Mouse (Mus musculus): ENCODE data around the gene Coq5. TPM values are rescaled to one million over a fixed set of nuclear protein-coding genes. Genes with fewer than 3 reads are reported as not detected.

Coq5 gene
- polyA plus RNA-seq, 1 experiment from 2014 or later, result 19.6 TPM

DNA sequence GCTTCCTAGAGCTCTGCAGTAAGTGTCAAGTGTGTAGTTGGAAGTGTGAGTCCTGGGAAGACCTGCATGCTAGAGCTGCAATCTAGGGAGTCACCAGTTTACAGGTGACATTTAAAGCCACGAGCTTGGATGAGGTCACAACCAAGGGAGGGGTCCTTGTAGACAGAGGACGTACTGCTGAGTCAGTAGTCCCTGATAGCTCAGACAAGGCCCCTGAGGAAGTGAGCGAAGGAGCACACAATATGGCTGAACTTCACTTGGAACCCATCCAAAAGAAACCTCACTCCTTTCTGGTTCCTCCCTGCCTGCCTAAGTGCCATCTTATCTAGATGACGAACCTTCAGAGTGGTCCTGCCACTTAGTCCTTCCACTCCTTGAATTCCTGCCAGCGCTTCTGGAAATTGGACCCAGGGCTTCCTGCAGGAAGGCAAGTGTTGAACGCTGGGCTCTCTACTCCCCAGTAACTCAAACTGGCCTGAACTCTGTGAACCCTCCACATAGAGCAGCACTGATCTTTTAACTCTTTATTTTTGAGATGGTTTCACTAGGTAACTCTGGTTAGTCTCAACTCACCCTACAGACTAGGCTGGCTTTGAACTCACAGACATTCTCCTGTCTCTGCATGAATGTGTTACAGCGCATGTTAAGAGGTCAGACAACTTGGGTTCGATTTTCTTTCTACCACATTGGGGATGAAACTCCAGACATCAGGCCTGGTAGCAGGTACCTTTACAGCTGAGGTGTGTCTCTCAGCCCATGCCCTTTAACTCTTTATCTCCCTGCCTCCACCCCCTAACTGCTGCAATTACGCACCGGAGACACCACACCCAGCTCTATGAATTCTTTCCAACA, 33.6 kb downstream of the Coq5 start:
- Histone ChIP-seq H3K27ac (ENCODE audit: low read depth) (peak overlapping the region; percentile 66), H3K4me3 (ENCODE audit: low read depth, low read length) (0 out of 2 replicates have a peak overlapping the region, but pooled peaks have one; percentile 7), H3K4me1 (ENCODE audit: insufficient read depth) (peaks cover 31% of the 10 kb centered on the region), H3K4me2 (ENCODE audit: low read depth, low read length) (peak overlapping the region; percentile 56), H3K9ac (replicated peaks) (peak overlapping the region; percentile 21; the same call in 1 of the 2 replicates), H3K27me3 (ENCODE audit: insufficient read depth, low read length) (no peaks in the 10 kb centered on the region), H3K36me3 (replicated peaks; ENCODE audit: insufficient read depth, low read length) (no peaks in the 10 kb centered on the region), H3K9me3 (ENCODE audit: low read length) (no peaks in the 10 kb centered on the region)
- no peak for TF ChIP-seq CTCF (IDR thresholded peaks at IDR 0.05; ENCODE audit: low read depth)
- TF ChIP-seq EP300 (IDR thresholded peaks at IDR 0.05; ENCODE audit: low read depth), result no peak
- WGBS (ENCODE audit: insufficient replicate concordance), result 50% methylated on average over 10 of the region's 10 CpGs
- ATAC-seq, result peak; percentile 82
- DNase-seq, result no peak

DNA sequence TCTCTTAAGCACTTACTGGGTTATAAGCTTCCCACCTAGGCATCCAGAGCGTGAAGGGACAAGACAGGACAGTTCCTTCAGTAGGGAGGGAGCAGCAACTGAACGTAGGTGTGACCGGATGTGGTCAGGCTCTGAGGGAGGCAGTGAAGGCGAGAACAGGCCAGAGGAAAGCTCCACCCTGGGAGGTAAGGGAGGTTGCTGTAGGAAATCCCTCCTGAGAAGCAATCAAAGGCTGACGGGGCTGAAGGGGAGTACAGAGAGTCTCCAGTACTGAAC, 34.1 kb downstream of the Coq5 start:
- Histone ChIP-seq H3K4me1 (ENCODE audit: insufficient read depth) (peaks cover 31% of the 10 kb centered on the region), H3K36me3 (replicated peaks; ENCODE audit: insufficient read depth, low read length) (no peaks in the 10 kb centered on the region), H3K4me2 (ENCODE audit: low read depth, low read length) (peak overlapping the region; percentile 56), H3K9me3 (ENCODE audit: low read length) (no peaks in the 10 kb centered on the region), H3K27ac (ENCODE audit: low read depth) (peak overlapping the region; percentile 66), H3K9ac (replicated peaks) (peak overlapping the region; percentile 21; the same call in 1 of the 2 replicates), H3K4me3 (ENCODE audit: low read depth, low read length) (no peak overlapping the region), H3K27me3 (ENCODE audit: insufficient read depth, low read length) (no peaks in the 10 kb centered on the region)
- DNase-seq (no peak), ATAC-seq (no peak)
- no peak for TF ChIP-seq EP300 (IDR thresholded peaks at IDR 0.05; ENCODE audit: low read depth)
- no peak for TF ChIP-seq CTCF (IDR thresholded peaks at IDR 0.05; ENCODE audit: low read depth)
- 38% methylated on average over 5 of the region's 5 CpGs for WGBS (ENCODE audit: insufficient replicate concordance)

DNA sequence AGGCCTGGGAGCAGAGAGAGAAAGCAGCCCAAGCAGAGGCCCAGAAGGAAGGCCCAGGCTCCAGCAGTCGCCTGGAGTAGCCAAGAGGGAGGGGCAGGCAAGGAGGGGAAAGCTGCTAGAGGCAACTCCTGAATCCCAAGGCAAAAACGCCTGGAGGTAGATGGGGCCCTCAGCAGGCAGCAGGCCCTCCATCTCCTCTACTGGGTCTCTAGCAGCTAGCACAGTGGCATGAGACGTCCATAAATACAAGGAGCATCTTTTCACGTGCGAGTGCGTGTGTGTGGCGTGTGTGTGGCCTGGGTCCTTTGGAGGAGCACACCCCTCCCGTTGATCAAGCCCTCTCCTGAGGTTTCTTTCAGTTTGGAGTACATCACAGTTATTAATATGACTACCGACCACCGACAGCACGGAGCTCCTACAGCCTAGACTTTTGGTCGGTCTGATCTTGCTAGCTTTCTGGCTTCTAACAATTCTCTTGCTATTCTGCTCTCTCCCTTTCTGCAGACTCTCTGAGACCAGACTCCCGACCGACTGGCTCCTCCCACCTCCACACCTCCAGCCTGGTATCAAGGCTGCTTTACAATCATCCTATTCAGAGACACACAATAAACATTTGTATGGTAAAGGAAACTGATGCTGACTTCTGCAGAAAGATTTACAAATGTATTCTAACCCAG, 37.6 kb downstream of the Coq5 start:
- TF ChIP-seq EP300 (IDR thresholded peaks at IDR 0.05; ENCODE audit: low read depth) (no peak), CTCF (IDR thresholded peaks at IDR 0.05; ENCODE audit: low read depth) (no peak)
- Histone ChIP-seq H3K4me3 (ENCODE audit: low read depth, low read length) (no peak overlapping the region), H3K36me3 (replicated peaks; ENCODE audit: insufficient read depth, low read length) (no peaks in the 10 kb centered on the region), H3K4me1 (ENCODE audit: insufficient read depth) (peaks cover 36% of the 10 kb centered on the region), H3K9me3 (ENCODE audit: low read length) (no peaks in the 10 kb centered on the region), H3K27ac (ENCODE audit: low read depth) (no peak overlapping the region), H3K27me3 (ENCODE audit: insufficient read depth, low read length) (no peaks in the 10 kb centered on the region), H3K4me2 (ENCODE audit: low read depth, low read length) (no peak overlapping the region), H3K9ac (replicated peaks) (no peak overlapping the region)
- no peak for ATAC-seq
- DNase-seq, result no peak
- 32% methylated on average over 14 of the region's 14 CpGs for WGBS (ENCODE audit: insufficient replicate concordance)

DNA sequence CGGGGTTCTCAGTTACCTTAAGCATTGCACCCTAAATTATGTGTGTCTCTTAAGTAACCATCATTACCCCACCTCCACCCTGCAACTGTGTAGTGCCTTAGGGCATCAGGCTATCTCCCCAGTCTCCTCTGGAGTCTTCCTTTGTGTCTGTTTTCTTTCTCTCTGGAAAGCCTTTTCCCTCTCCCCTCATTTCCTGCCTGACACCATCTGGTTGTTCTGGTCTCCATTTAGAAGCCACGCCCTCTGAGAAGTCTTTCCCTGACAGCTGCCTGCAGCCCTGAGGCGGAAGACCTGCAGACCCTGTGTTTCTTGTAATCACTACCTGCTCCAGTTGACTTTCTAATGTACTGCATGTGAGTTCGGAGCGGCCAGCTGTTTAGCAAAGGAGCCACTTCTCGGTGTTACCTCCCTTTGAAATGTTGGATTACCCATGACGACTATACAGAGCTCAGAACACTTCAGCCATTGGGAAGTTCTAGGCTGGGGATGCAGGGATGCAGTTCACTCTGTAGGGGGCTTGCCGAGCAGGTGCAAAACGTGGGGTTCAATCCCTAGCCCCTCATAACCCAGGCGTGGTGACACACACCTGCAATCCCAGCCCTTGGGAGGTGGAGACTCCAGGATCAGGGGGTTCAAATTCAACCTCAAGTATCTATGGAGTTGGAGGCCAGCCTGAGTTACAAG, 38.3 kb downstream of the Coq5 start:
- no peak for TF ChIP-seq CTCF (IDR thresholded peaks at IDR 0.05; ENCODE audit: low read depth)
- TF ChIP-seq EP300 (IDR thresholded peaks at IDR 0.05; ENCODE audit: low read depth), result no peak
- H3K4me1 ChIP-seq (ENCODE audit: insufficient read depth), result peaks cover 30% of the 10 kb centered on the region
- no peak overlapping the region for H3K27ac ChIP-seq (ENCODE audit: low read depth)
- H3K27me3 ChIP-seq (ENCODE audit: insufficient read depth, low read length), result no peaks in the 10 kb centered on the region
- no peak overlapping the region for H3K9ac ChIP-seq (replicated peaks)
- H3K4me3 ChIP-seq (ENCODE audit: low read depth, low read length), result no peak overlapping the region
- H3K36me3 ChIP-seq (replicated peaks; ENCODE audit: insufficient read depth, low read length), result no peaks in the 10 kb centered on the region
- no peaks in the 10 kb centered on the region for H3K9me3 ChIP-seq (ENCODE audit: low read length)
- WGBS (ENCODE audit: insufficient replicate concordance), result 26% methylated on average over 10 of the region's 10 CpGs
- no peak overlapping the region for H3K4me2 ChIP-seq (ENCODE audit: low read depth, low read length)
- DNase-seq (no peak), ATAC-seq (no peak)

DNA sequence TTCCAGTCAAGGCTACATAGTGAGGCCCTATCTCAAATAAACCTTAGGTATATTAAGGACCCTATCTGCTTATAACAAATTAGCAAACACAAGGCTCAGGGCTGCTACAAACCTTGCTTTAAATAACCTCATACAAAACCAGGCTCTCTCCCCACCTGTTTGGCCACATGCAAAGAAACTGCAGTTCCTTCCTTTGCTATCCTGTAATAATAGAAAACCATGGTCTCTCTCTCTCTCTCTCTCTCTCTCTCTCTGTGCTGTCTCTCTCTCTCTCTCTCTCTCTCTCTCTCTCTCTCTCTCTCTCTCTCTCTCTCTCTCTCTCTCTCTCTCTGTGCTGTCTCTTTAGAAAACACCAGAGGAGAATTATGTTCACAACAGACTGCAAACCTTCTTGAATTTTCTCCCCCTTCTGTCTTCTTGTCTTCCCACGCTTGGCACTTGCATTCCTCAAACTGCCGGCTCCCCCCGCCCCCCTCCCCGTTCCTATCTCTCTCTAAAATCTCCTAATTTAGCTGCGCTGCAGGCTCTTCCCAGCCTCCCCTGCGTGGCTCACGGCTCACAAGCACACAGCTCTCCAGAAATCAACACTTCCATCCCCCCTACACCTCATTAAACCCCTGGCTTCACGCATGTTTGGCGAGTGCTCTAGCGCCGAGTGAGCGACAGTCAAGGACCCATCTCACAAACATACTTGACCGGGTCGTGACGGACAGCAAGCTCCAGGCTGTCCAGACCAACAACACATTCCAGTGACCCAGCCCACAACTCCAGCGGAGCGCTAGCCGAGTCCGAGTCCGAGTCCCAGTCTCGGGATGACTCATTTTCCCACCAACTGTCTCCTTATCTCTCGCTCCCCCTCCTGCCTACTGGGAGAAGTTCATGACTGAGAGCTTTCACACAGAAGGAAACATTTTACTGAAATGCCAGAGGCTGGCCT, 39.8 kb downstream of the Coq5 start:
- TF ChIP-seq EP300 (IDR thresholded peaks at IDR 0.05; ENCODE audit: low read depth) (no peak), CTCF (IDR thresholded peaks at IDR 0.05; ENCODE audit: low read depth) (peak; percentile 72)
- peaks cover 19% of the 10 kb centered on the region for H3K4me1 ChIP-seq (ENCODE audit: insufficient read depth)
- H3K9me3 ChIP-seq (ENCODE audit: low read length), result no peaks in the 10 kb centered on the region
- peak; percentile 65 for DNase-seq
- ATAC-seq, result peak; percentile 86
- peak overlapping the region; percentile 45; the same call in 1 of the 2 replicates for H3K27ac ChIP-seq (ENCODE audit: low read depth)
- WGBS (ENCODE audit: insufficient replicate concordance), result under 1% methylated on average over 22 of the region's 22 CpGs
- peak overlapping the region; percentile 91 for H3K4me2 ChIP-seq (ENCODE audit: low read depth, low read length)
- peak overlapping the region; percentile 46 for H3K4me3 ChIP-seq (ENCODE audit: low read depth, low read length)
- H3K36me3 ChIP-seq (replicated peaks; ENCODE audit: insufficient read depth, low read length), result no peaks in the 10 kb centered on the region
- H3K9ac ChIP-seq (replicated peaks), result peak overlapping the region; percentile 58
- H3K27me3 ChIP-seq (ENCODE audit: insufficient read depth, low read length), result no peaks in the 10 kb centered on the region

Data from liver, postnatal 0 days (tissue).